Mouse (Mus musculus): ENCODE data around the gene Traf3ip3.

- TF ChIP-seq ELF1 (IDR thresholded peaks at IDR 0.05; ENCODE audit: low read depth, low read length) = no peak
- no peak for TF ChIP-seq CTCF (IDR thresholded peaks at IDR 0.05 in 2 of 3, conservative IDR thresholded peaks at IDR 0.05 in 1 of 3; ENCODE audit: control insufficient read depth in 1 of 3, insufficient read depth in 1 of 3, low read depth in 2 of 3, low read length in 3 of 3, poor library complexity in 1 of 3, severe bottlenecking in 1 of 3)
- TF ChIP-seq POLR2A (IDR thresholded peaks at IDR 0.05; ENCODE audit: control insufficient read depth in 1 of 2, insufficient read depth in 1 of 2, low read depth in 1 of 2, low read length in 2 of 2, poor library complexity in 1 of 2) = no peak
- no peak for TF ChIP-seq POLR2AphosphoS2 (IDR thresholded peaks at IDR 0.05; ENCODE audit: low read length)
Measured at GRCm38 (mm10) chr1:193242863-193243262, 41.4 kb upstream of the Traf3ip3 start.

Data from MEL (cell line).